Mouse (Mus musculus): ENCODE measurements at regions not wholly inside any gene's neighbourhood (a gene's known extent, or its start where the extent isn't known, plus 50 kb on each side); places are given as distances from the start of the nearest gene placed in this dataset.
"Not testable (repeated sequence)": the region's sequence is repeated elsewhere in the genome, so short reads cannot be mapped to it uniquely, and the experiment has no call there.

DNA sequence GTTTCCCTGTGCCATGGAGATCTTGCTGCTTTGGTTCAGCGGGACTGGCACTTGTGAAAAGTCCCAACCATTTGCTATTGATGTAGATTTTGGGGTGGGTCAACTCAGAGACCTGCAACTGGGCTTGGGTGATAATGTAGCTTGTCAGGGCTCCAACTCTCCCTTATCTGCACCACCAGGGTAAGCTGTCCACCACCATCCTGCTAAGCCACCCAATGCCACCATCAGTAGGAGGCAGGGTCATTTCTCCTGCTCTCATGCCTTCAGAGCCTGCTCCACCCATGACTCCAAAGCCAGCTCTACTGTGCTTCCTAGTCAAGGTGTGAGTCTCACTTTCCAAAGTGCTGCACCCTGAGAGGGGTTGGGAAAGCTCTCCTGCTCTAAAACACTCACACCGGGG lies 776.2 kb downstream of the Diaph2 start:
- no peak for DNase-seq (ENCODE audit: low spot score in 2 of 2)

DNA sequence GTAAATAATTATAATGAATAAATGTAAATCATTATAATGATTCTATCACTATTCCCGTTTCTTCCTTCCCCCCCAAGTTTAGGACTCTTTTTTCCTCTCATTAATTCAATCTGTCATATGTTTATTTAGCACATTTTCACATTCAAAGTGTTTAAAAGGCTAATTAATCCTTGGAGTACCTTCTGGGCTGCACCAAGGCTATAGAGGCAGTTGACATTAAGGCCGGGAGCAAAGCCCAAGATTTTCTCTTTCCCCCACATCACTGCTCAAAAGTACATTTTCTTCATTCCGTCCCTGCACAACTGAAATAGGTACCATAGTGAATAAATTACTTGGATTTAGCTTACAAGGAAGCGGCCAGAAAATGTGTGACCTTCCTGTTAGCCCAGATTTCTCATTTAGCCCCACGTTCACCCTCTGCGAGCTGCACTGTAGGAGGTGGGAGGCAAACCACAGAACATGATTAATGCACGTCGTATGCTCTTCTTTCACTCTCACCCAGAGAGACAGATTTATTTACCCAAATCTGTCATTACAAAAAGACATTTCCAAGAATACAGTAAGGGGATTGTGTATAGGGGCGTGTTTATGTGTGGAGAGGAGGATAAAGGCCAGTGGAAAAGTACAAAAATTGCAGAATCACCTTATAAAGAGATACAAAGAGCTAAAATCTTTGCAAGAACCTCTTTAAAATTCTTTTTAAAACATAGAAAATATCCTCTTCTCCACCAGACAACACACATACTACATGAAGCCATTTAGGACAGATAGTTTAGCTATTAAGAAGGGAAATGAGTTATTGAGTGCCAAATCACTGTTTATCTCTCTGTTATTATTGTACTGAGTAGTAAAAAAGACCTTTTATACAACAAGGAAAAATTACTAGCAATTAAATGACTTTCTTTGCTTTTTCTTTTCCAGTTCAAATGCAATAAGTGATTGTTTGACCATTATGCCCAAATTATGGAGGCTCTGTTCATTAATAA lies 783.9 kb downstream of the Diaph2 start:
- no peak for DNase-seq (ENCODE audit: low spot score in 2 of 2)

DNA sequence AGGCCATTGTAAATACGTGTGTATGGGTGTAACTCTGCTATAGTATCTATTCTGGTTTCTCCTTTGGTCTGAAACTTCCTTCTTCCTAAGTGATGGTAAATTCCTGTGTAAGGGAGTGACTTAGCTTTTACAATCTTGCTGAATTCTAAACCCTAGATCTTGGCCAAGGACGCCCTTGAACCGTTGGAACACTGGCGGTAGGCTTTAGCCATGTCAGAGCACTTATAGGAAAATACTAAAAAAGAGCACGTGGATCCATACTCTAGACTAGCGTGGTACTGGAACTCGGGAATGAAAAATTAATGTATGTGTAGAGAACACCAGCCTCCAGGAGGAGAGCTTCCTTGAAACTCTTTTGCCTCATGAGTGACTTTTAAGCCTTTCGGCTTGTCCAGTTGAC lies 789.2 kb downstream of the Diaph2 start:
- not testable (repeated sequence) for DNase-seq (ENCODE audit: low spot score in 2 of 2)

DNA sequence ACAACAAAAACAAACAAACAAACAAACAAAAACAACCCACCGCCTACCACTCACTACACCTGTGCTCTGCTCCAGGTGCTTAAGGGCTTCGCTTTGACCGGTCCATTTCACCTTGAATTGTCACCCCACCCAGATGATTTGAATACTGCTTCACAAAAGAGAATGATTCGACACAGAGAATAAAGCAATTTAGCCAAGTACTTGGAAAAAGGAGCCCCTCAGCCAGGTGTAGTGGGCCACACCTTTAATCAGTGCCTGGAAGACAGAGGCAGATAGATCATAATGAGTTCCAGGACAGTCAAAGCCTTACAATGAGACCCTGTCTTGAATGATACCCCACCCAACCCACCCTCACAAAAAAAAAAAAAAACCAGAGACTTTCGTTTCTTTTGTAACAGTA lies 798.5 kb downstream of the Diaph2 start:
- no peak for DNase-seq (ENCODE audit: low spot score in 2 of 2)

DNA sequence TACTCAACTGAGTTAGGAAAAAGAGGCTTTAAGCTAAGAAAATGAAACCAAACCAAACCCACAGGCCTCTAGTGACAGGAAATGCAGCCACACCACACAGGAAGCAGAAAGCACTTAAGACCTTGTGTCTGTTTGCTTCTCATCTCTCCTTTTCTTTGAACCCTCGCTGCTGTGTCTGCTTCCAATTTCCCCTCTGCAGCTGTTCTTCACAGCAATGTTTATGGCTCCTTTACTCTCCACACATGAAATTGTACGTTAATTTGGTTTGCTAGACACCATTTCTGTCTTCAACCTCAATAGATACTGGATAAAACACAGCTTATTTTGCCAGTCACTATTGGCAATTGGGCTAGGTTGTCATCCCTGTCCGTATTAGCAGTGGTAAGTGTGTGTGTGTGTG lies 799.7 kb downstream of the Diaph2 start:
- DNase-seq (ENCODE audit: low spot score in 2 of 2): no peak

DNA sequence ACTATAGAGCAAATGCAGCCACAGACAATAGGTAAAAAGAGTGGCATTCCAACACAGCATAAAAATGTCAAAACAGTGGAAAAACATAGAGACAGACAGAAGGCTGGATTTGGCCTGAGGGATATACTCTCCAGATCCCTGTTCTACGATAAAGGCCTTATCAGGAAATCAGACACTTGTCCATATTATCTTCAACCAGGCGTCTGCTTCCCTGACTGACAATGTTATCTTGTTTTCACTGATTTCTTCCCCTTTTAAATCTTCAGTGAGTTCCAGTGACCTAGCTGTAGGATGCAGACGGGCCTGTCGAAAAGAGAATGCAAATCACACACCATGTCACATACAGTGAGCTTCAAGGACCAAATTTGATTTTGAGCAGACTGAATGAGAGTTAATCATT lies 800.4 kb downstream of the Diaph2 start:
- DNase-seq (ENCODE audit: low spot score in 2 of 2): no peak

DNA sequence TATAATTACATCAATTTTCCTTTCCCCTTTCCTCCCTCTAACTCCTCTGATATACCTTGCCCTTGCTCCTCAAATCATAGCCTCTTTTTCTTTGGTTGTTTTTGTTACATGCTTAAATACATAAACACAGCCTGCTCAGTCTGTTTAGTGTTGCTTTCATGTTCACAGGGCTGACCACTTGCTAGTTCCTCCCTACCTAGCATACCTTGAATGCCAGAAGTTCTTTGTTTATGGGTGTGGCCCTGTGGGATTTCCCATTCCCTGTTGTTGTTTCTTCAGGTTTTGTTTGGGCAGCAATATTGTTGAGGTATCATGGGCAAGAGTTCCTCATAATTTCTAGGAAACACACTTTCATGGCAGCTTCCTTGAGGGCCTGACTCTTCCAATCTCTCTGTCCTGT lies 807.7 kb downstream of the Diaph2 start:
- DNase-seq (ENCODE audit: low spot score in 2 of 2): no peak

DNA sequence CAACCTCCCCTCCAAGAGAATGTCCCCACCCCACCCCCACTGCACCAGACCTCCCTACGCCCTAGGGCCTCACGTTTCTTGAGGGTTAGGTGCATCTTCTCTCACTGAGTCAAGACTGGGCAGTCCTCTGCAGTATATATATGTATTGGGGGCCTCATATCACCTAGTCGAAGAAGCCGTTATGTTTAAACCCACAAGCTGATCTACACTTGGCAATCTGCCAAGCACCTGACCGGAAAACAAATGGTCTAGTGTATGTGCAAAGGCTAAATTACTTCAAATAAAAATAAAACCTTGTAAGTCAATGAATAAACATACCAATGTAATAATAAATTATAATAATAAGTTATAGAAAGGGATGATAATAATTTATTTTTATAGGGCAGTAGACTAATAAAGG lies 828.2 kb downstream of the Diaph2 start:
- DNase-seq (ENCODE audit: low spot score in 2 of 2): no peak

DNA sequence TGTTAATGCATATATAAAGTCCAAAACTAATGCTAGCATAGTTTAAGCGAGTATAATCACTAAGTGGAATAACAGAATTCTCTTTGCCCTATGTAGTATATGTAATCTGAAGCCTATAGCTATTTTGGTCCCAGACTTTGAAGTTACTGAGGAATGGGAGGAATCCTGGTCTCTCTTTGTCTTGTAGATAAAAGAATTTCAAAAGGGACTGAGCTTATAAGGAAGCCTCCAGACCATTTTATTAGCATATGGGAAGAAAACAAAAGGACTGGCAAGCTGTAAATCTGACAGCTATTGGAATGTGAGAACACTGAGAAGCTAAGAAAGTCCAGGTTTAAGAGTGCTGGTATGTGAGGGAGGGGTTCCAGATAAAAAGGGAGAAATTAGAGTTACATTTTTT lies 847.1 kb downstream of the Diaph2 start:
- no peak for DNase-seq (ENCODE audit: low spot score in 2 of 2)

DNA sequence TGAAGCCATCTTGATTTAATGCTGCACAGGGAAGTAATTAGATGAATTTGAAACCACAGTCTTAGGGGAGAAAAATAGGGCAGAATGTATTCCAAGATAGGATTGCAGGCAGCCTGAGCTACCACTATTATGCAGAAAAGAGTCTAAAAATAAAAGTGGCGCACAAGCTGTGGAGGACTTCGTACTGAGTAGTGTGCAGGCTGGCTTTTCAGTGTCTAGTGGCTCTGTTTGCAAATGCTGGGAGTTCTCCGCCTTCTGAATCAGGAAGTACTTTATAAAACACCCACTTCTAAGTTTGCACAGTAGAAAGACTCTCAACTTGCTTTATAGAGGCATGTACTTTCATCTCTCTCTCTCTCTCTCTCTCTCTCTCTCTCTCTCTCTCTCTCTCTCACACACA lies 852.4 kb downstream of the Diaph2 start:
- peak; percentile 2 to 49 for DNase-seq (ENCODE audit: low spot score in 2 of 2)

DNA sequence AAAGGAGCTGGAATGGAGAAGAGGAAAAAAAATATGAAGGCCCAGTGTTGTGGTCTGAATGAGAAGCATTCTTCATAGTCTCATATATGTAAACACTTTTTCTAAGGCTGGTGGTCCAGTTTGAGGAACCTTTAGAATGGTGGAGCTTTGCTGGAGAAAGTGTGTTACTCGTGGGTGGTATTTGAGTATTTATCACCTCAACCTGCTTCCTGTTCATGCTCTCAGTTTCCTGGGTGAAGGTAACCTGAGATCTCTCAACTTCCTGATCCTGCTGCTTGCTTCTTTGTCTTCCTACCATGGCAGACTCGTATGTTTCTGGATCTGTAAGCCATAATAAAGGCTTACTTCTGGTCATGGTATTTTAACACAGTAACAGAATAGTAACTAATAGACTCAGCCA lies 889.0 kb downstream of the Diaph2 start:
- no peak for DNase-seq (ENCODE audit: low spot score in 2 of 2)

DNA sequence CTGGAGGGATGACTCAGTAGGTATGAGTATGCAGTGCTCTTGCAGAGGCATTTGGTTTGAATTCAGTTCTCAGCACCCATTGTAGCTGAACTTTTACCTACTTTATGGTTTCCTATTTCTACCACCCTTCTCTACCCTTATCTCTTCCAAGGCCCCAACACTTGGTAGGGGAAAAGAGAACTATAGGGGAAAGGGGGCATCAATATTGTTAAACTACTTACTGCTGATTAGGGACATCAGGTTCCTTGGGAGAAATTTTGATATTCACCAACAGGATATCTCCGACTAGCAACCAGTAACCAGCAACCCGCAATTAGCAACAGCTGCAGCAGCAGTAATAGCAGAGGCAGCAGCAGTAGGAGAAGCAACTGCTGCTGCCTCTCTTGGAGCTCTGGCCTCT lies 906.3 kb downstream of the Diaph2 start:
- no peak for DNase-seq (ENCODE audit: low spot score in 2 of 2)

DNA sequence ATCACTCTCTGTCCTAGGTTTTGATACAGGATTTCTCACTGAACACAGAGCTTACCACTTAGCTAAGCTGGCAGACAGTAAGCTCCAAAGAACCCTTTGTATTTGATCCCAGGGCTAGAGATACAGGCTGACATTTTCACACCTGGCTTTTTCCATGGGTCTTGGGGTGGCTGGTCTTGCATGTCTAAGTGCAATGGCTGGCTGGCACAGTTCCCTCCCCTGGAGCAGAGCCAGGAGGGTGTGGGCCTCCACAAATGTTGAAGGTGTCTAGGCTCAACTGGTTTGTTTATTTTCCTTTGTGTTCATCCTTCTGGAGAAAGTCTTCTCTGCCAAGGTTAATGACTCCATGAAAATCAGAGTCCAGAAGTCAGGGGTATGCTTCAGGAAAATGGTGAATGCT lies 934.8 kb downstream of the Diaph2 start:
- no peak for DNase-seq (ENCODE audit: low spot score in 2 of 2)

DNA sequence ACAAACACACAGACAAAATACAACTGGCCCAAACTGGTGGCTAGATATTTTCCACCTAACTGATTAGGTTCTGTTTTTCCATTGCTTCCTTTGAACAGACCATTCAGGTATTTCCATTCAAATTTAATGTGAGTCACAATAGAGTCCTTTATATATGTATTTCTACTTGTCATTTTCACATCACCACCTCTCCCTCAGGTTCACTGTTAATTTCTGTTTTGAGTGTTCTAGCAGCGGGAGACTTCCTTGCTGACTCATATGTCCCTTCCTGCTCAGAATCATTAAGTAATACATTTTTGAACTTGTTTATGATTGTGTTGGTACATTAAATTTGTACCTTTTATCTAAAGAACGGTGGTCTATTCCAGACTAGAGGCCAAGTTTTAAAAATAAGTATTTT lies 959.4 kb downstream of the Diaph2 start:
- no peak for DNase-seq (ENCODE audit: low spot score in 2 of 2)

DNA sequence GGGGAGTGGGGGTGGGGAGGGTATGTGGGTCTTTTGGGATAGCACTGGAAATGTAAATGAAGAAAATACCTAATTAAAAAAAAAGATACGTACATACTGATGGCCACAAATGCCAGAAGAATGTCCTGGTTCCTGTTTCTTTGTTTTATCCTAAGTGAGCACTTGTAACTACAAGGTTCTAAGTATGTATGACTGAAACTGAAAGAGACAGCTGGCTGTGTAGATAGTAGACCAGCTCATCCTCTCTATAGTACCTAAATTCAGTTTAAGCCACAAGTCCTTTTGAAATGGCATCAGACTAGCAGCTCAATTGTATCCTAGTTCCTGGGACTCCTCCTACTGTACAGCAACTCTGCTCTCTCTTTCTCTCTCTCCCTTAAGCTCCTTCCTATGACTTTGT lies 994.6 kb downstream of the Diaph2 start:
- not testable (repeated sequence) for DNase-seq (ENCODE audit: low spot score in 2 of 2)
